Mouse (Mus musculus) limb, embryonic 14.5 days (tissue): ENCODE measurements around the gene Klhdc10. TPM values are rescaled to one million over a fixed set of nuclear protein-coding genes. Genes with fewer than 3 reads are reported as not detected.

ENCODE experiments used
- ATAC-seq: fragments of 200-750 bp; cut with Nextera tagmentation; 2 replicates; pipeline ENCODE4 v1.8.0; 2017; ENCODE audit warnings: low read depth, moderate number of reproducible peaks, moderate TSS enrichment; ENCODE audit not compliant: low FRiP score
- DNase-seq: peaks from one replicate; pipeline ENCODE4 v3.0.0-alpha.2; 2015; ENCODE audit warnings: low spot score
- H3K27ac ChIP-seq: fragments of 300-500 bp; sonication (generic); replicated peaks from 2 replicates; pipeline ENCODE4 v1.5.1; 2014; ENCODE audit warnings: low read depth, mild to moderate bottlenecking, low read length, moderate library complexity, mixed read lengths
- H3K27me3 ChIP-seq: fragments of 300-500 bp; sonication (generic); 2 replicates; pipeline ENCODE4 v1.6.1; 2014; ENCODE audit warnings: low read length, mixed read lengths; ENCODE audit not compliant: control insufficient read depth, insufficient read depth
- H3K36me3 ChIP-seq: fragments of 300-500 bp; sonication (generic); 2 replicates; pipeline ENCODE4 v1.6.1; 2014; ENCODE audit warnings: mild to moderate bottlenecking, low read length, moderate library complexity, mixed read lengths; ENCODE audit not compliant: control insufficient read depth, insufficient read depth
- H3K4me1 ChIP-seq: fragments of 300-500 bp; sonication (generic); 2 replicates; pipeline ENCODE4 v1.6.1; 2014; ENCODE audit warnings: antibody characterized with exemption, low read length, mixed read lengths; ENCODE audit not compliant: control insufficient read depth, insufficient read depth
- H3K4me2 ChIP-seq: fragments of 300-500 bp; sonication (generic); replicated peaks from 2 replicates; pipeline ENCODE4 v1.6.1; 2014; ENCODE audit warnings: low read depth, mild to moderate bottlenecking, low read length, moderate library complexity; ENCODE audit not compliant: severe bottlenecking
- H3K4me3 ChIP-seq: fragments of 300-500 bp; sonication (generic); replicated peaks from 2 replicates; pipeline ENCODE4 v1.5.1; 2014; ENCODE audit warnings: low read length
- H3K9ac ChIP-seq: fragments of 300-500 bp; sonication (generic); 2 replicates; pipeline ENCODE4 v1.6.1; 2014; ENCODE audit warnings: mild to moderate bottlenecking, low read depth, low read length, moderate library complexity; ENCODE audit not compliant: severe bottlenecking
- H3K9me3 ChIP-seq: fragments of 300-500 bp; sonication (generic); 2 replicates; pipeline ENCODE4 v1.6.1; 2016; ENCODE audit warnings: low read length; ENCODE audit not compliant: control insufficient read depth
- POLR2A ChIP-seq: fragments of 200-500 bp; IDR thresholded peaks from 2 replicates; pipeline ENCODE4 v1.8.0; 2012; ENCODE audit warnings: inconsistent platforms, mild to moderate bottlenecking, moderate library complexity, borderline replicate concordance; ENCODE audit not compliant: insufficient read depth, insufficient read length; ENCODE audit errors: extremely low read depth
- WGBS: fragments of 180-500 bp; shearing (Covaris S2); extraction: QIAGEN DNeasy Blood & Tissue Kit; methylation state at CpG from one replicate; pipeline ENCODE4 v1.1.7; 2014; 5-methylcytosine and 5-hydroxymethylcytosine counted together
- polyA plus RNA-seq, 2 experiments: library from polyadenylated mRNA; depleted of rRNA in 1 of 2; stranded (reverse) in 1 of 2; unstranded in 1 of 2; fragments of >200 nt; fragmentation: Nextera tagmentation in 1 of 2; extraction: Ambion mirVana in 1 of 2; gene quantifications; 2 replicates each; pipeline versions ENCODE4 v1.2.1 to v1.2.3; 2012 to 2014

Klhdc10 gene
- polyA plus RNA-seq, 2 experiments = 39.3 to 106 TPM

DNA sequence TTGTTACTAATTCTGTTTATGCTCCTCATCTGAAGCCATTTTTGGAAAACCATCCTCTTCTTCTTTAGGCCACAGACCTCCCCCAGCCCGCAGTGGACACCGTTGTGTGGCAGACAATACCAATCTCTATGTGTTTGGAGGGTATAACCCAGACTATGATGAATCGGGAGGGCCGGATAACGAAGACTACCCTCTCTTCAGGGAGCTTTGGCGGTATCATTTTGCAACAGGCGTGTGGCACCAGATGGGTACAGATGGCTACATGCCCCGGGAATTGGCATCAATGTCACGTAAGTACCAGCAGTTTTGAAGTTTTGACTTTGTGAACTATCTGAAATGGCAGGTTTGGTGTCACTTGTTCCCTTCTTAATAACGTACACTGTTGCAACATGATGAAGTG is 37.9 kb downstream of the Klhdc10 start:
- Histone ChIP-seq H3K4me3 (no peak overlapping the region), H3K27me3 (no peaks in the 10 kb centered on the region), H3K4me1 (no peaks in the 10 kb centered on the region), H3K27ac (no peak overlapping the region), H3K9me3 (no peaks in the 10 kb centered on the region), H3K36me3 (peaks cover 55% of the 10 kb centered on the region), H3K9ac (no peak overlapping the region), H3K4me2 (no peak overlapping the region)
- TF ChIP-seq POLR2A = no peak
- no peak for DNase-seq
- WGBS = 97% methylated on average over 10 of the region's 10 CpGs
- no peak for ATAC-seq

DNA sequence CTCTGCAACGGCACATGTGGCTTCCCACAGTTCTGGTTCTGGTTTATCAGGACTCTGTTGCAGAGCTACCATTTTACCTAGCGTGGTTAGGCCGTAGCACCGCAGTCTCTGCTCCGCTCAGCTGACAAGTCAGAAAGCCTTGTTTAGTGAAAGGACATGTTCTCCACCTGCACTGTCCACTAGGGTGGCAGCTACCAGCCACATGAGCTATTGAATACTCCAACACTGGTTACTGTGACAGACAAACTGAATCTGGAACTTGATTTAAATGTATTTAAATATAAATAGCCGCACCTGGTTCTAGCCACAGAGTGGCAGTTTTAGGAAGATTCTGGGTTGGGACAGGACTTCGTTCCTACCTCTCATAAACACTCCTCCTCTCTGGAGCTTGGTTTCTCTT is 55.3 kb downstream of the Klhdc10 start:
- no peaks in the 10 kb centered on the region for H3K27me3 ChIP-seq
- peaks cover 27% of the 10 kb centered on the region for H3K36me3 ChIP-seq
- ATAC-seq = no peak

DNA sequence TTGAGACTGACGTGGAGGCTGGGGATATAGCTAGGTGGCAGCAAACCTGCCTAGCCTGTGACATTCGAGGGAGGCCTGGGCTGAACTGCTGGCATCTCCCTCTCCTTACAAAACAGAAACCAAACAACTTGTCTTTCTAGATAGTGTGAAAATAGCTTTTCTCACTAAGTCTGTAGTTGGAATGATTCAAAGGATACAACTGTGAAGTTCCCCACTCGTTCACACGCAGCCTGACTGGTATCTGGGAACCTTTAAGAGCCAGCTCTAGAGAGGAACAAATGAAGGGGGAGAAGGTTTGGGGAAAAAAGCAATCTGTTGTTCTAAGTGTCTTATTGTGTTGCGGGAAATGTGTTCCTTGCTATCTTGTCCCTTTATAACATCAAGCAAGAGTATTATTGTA is 57.0 kb downstream of the Klhdc10 start:
- H3K4me2 ChIP-seq = no peak overlapping the region
- H3K4me1 ChIP-seq = peaks cover 29% of the 10 kb centered on the region
- H3K9me3 ChIP-seq = no peaks in the 10 kb centered on the region
- no peak for ATAC-seq
- H3K4me3 ChIP-seq = no peak overlapping the region
- 81% methylated on average over 5 of the region's 5 CpGs for WGBS
- H3K27me3 ChIP-seq = no peaks in the 10 kb centered on the region
- no peak overlapping the region for H3K27ac ChIP-seq
- no peak for DNase-seq
- no peak for TF ChIP-seq POLR2A
- peaks cover 15% of the 10 kb centered on the region for H3K36me3 ChIP-seq
- H3K9ac ChIP-seq = no peak overlapping the region

More for the DNA sequence above, 55.3 kb downstream of the Klhdc10 start:
- Histone ChIP-seq H3K27ac (no peak overlapping the region), H3K4me3 (no peak overlapping the region), H3K9me3 (no peaks in the 10 kb centered on the region), H3K4me1 (peaks cover 23% of the 10 kb centered on the region), H3K4me2 (no peak overlapping the region), H3K9ac (no peak overlapping the region)
- 94% methylated on average over 7 of the region's 7 CpGs for WGBS
- DNase-seq = no peak
- TF ChIP-seq POLR2A = no peak

DNA sequence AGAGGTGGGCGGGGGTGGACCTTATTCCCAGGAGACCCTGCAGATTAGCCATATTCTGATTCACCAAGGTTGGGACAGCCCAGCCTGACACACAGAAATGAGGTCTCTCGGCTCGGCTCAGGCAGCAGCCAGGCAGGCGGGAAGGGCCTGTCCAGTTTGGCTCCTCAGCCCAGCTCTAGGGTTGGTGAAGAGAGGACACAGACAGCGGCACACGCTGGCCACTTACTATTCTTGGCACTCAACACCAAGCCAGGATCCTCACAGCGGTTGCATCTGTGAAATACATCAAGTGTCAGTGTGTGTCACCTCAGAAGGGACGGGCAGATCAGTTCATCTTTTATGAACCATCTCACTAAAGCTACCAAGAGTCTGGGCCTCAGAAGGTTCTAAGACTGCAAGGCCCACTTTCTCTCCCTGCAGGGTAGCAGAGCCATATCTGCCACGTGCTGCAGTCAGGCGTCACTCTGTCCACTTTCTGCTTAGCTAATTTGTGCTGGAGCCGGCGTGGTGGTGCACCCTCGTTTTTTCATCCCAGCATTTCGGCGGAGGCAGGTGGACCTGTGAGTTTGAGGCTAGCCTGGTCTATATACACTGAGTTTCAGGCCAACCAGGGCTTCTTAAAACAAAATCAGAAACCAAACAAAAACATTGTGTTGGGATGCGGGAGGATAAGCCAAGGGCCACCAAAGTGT is 57.5 kb downstream of the Klhdc10 start:
- peak overlapping the region; percentile 40 for H3K4me3 ChIP-seq
- no peak for TF ChIP-seq POLR2A
- H3K4me2 ChIP-seq = peak overlapping the region; percentile 65
- H3K27ac ChIP-seq = peak overlapping the region; percentile 97
- H3K9ac ChIP-seq = peak overlapping the region; percentile 76
- ATAC-seq (no peak), DNase-seq (no peak)
- H3K4me1 ChIP-seq = peaks cover 29% of the 10 kb centered on the region
- no peaks in the 10 kb centered on the region for H3K9me3 ChIP-seq
- peaks cover 10% of the 10 kb centered on the region for H3K36me3 ChIP-seq
- 70% methylated on average over 16 of the region's 16 CpGs for WGBS
- no peaks in the 10 kb centered on the region for H3K27me3 ChIP-seq

DNA sequence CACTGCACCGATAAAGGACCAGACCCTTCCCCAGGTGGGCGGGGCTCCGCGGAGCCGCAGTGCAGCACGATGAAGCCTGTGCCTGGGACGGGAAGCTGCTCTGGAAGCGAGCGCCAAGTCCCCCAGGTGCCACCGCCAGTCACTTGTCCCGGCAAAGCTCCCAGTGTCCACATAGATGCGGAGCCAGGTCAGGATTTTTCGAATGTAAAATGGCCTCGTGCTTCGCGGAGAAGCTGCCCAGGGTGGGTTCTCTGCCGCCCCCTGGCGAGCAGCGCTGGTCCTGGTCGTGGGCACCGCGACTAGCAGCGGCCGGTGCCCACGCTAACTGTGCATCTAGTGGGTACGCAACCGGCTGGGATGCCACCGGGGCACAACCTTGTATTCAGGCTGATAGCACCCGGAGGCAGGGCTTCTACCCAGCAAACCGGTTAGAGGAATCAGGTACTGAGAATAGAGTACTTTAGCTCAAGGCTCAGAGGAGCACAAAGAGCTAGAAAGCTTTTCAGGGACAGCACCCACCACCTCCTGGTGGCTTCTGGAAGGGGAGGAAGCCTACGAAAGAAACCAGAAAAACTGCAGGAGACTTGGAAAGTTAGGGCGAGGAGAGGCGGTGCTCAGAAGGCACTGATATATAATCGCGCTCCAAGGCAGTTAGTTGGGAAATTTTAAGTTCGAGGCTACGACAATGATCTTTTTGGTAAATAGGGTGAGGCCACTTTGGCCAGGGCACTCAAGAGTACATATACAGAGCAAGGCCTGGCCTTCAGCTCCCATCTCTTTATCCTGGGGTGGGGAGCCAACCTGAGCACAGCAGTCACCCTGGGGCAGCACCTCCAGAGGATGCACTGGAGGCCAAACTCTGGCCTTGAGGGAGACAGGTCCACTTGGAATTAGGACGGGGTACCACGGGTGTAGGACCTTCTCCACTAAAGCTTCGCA is 58.4 kb downstream of the Klhdc10 start:
- TF ChIP-seq POLR2A = no peak
- ATAC-seq (peak; percentile 36), DNase-seq (peak; percentile 82)
- Histone ChIP-seq H3K27me3 (no peaks in the 10 kb centered on the region), H3K9me3 (no peaks in the 10 kb centered on the region), H3K4me2 (peak overlapping the region; percentile 65), H3K4me3 (peak overlapping the region; percentile 40), H3K4me1 (peaks cover 29% of the 10 kb centered on the region), H3K36me3 (peaks cover 6% of the 10 kb centered on the region), H3K27ac (peak overlapping the region; percentile 97), H3K9ac (peak overlapping the region; percentile 76)
- WGBS = 9% methylated on average over 36 of the region's 40 CpGs
